Mouse (Mus musculus): ENCODE measurements around the gene Rad54l. TPM values are rescaled to one million over a fixed set of nuclear protein-coding genes. Genes with fewer than 3 reads are reported as not detected.

Rad54l gene
- total and polyA plus RNA-seq, 2 experiments from 2014 or later: 3.8 to 7.7 TPM

DNA sequence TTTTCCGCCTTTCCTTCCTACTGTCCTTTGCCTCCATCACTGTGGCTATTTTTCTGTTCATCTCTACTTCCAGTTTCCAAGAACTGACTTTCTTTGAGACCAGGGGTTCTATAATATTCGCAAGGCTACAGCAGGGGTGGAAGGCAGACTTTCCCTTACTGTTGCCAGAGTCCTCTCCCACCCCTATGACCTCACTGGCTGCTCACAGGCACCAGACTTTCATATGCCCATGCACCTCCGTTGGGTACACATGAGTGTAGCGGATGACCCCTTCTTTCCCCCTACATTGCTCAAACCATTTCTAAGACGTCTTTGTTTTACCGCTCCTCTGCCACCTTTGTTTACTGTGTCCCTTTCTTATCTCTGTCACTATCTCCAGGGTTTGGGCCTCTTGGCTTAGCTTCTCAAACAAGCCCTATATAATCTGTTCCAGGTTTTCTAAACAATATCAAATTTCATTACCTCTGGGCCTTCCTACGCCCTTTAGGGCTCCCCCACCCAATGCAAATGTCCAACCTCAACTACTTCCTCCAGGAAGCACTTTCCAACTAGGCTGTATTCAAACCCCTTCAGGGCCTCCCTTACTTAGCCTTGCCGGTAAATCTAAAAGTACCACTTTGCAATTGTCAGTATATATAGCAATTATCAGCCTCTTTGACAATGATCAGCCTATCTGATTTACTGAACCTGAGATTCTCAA is 42.4 kb upstream of the Rad54l start:
- peaks cover 14% of the 10 kb centered on the region for H3K4me1 ChIP-seq (ENCODE audit: control insufficient read depth, insufficient read depth)
- no peaks in the 10 kb centered on the region for H3K36me3 ChIP-seq (replicated peaks; ENCODE audit: control insufficient read depth, insufficient read depth, low read length)
- ATAC-seq (ENCODE audit: insufficient read depth, low read depth) (no peak), DNase-seq (ENCODE audit: low spot score) (no peak)
- H3K9me3 ChIP-seq (replicated peaks; ENCODE audit: control insufficient read depth, low read length): no peaks in the 10 kb centered on the region
- no peak overlapping the region for H3K27ac ChIP-seq (ENCODE audit: low read depth)
- no peak overlapping the region for H3K4me3 ChIP-seq (ENCODE audit: low read depth, low read length)
- 72% methylated on average over 8 of the region's 8 CpGs for WGBS
- H3K4me2 ChIP-seq (ENCODE audit: low read depth, low read length): no peak overlapping the region
- TF ChIP-seq EP300 (IDR thresholded peaks at IDR 0.05; ENCODE audit: low read depth): no peak
- no peak for TF ChIP-seq CTCF (IDR thresholded peaks at IDR 0.05; ENCODE audit: low read depth)
- no peaks in the 10 kb centered on the region for H3K27me3 ChIP-seq (ENCODE audit: control insufficient read depth, insufficient read depth, low read length)
- no peak overlapping the region for H3K9ac ChIP-seq (replicated peaks; ENCODE audit: low read depth, low read length)

DNA sequence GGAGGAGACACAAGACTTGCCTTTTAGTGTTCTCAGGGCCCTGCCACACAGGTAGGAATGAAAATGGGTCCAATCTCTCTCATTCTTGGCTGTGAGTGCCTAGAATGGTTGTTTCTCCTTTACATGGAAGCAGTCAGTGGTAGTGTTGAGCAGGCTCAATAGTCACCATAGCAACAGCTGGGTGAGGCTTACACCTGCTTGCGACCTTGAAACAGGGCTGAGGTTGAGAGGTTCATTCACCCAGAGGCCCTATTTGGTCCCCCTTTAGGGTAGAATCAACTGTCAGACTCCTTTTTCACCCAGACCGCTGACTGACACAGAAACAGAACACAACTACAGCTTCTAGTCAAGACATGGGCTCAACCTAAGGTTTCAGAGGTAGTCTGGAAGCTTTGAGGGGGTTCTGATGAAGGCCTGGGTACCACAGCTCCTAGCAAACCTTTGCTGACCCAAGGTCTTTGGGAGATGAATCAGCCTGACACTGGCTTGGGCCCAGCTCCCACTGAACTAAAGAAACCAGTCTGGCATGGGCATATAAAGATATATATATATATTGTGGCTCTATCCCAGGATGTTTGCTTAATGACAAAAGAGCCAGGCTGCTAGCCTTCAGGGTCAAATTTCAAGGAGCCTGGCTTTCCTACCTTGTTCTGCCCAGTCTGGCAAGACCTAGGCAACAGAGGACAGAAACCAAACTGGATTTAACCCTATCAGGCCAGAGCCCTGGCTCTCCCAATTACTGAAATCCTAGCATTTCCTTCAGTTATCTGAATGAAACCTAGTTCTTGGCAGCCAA is 41.5 kb upstream of the Rad54l start:
- H3K9ac ChIP-seq (replicated peaks; ENCODE audit: low read depth, low read length): no peak overlapping the region
- WGBS: 83% methylated on average over 2 of the region's 2 CpGs
- TF ChIP-seq EP300 (IDR thresholded peaks at IDR 0.05; ENCODE audit: low read depth): no peak
- DNase-seq (ENCODE audit: low spot score) (no peak), ATAC-seq (ENCODE audit: insufficient read depth, low read depth) (no peak)
- H3K4me2 ChIP-seq (ENCODE audit: low read depth, low read length): no peak overlapping the region
- H3K27ac ChIP-seq (ENCODE audit: low read depth): no peak overlapping the region
- no peaks in the 10 kb centered on the region for H3K9me3 ChIP-seq (replicated peaks; ENCODE audit: control insufficient read depth, low read length)
- H3K36me3 ChIP-seq (replicated peaks; ENCODE audit: control insufficient read depth, insufficient read depth, low read length): no peaks in the 10 kb centered on the region
- H3K4me1 ChIP-seq (ENCODE audit: control insufficient read depth, insufficient read depth): peaks cover 19% of the 10 kb centered on the region
- H3K4me3 ChIP-seq (ENCODE audit: low read depth, low read length): no peak overlapping the region
- H3K27me3 ChIP-seq (ENCODE audit: control insufficient read depth, insufficient read depth, low read length): no peaks in the 10 kb centered on the region

- Histone ChIP-seq H3K9me3 (replicated peaks; ENCODE audit: control insufficient read depth, low read length) (no peaks in the 10 kb centered on the region), H3K4me3 (ENCODE audit: low read depth, low read length) (no peak overlapping the region), H3K4me1 (ENCODE audit: control insufficient read depth, insufficient read depth) (peaks cover 19% of the 10 kb centered on the region), H3K27ac (ENCODE audit: low read depth) (peak overlapping the region; percentile 41; the same call in 1 of the 2 replicates), H3K9ac (replicated peaks; ENCODE audit: low read depth, low read length) (no peak overlapping the region), H3K36me3 (replicated peaks; ENCODE audit: control insufficient read depth, insufficient read depth, low read length) (peaks cover 24% of the 10 kb centered on the region), H3K4me2 (ENCODE audit: low read depth, low read length) (no peak overlapping the region), H3K27me3 (ENCODE audit: control insufficient read depth, insufficient read depth, low read length) (no peaks in the 10 kb centered on the region)
- WGBS: 41% methylated on average over 4 of the region's 4 CpGs
- ATAC-seq (ENCODE audit: insufficient read depth, low read depth): peak; percentile 30; the same call in 1 of the 2 replicates
- peak; percentile 32 for DNase-seq (ENCODE audit: low spot score)
- no peak for TF ChIP-seq EP300 (IDR thresholded peaks at IDR 0.05; ENCODE audit: low read depth)
- TF ChIP-seq CTCF (IDR thresholded peaks at IDR 0.05; ENCODE audit: low read depth): no peak
Observed at GRCm38 (mm10) chr4:116162142-116162541, 38.7 kb upstream of the Rad54l start.

DNA sequence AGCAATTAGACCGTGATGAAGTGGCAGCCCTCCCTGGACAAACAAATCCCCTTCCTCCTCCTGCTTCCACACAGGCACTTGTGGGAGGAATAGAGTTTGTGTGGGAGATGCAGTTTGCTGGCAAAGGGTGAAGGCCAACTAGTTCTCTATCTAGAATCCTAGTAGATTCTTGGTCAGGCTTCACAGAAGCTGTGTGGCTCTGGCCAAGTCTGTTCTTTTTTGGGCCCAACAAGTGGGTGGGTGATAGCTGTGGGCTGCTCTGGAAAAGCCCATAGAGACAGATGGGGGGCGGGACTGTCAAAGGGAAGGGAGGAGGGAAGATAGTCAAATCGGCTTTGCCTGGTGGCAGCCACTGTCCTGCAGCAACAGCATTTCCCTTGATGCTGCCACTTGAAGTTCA is 37.3 kb upstream of the Rad54l start:
- WGBS: 35% methylated on average over 3 of the region's 3 CpGs
- DNase-seq (ENCODE audit: low spot score): peak; percentile 32
- Histone ChIP-seq H3K27ac (ENCODE audit: low read depth) (peak overlapping the region; percentile 40), H3K4me1 (ENCODE audit: control insufficient read depth, insufficient read depth) (peaks cover 19% of the 10 kb centered on the region), H3K9ac (replicated peaks; ENCODE audit: low read depth, low read length) (no peak overlapping the region), H3K9me3 (replicated peaks; ENCODE audit: control insufficient read depth, low read length) (no peaks in the 10 kb centered on the region), H3K4me3 (ENCODE audit: low read depth, low read length) (no peak overlapping the region), H3K36me3 (replicated peaks; ENCODE audit: control insufficient read depth, insufficient read depth, low read length) (peaks cover 38% of the 10 kb centered on the region), H3K4me2 (ENCODE audit: low read depth, low read length) (no peak overlapping the region), H3K27me3 (ENCODE audit: control insufficient read depth, insufficient read depth, low read length) (no peaks in the 10 kb centered on the region)
- TF ChIP-seq CTCF (IDR thresholded peaks at IDR 0.05; ENCODE audit: low read depth) (no peak), EP300 (IDR thresholded peaks at IDR 0.05; ENCODE audit: low read depth) (no peak)
- peak; percentile 69 for ATAC-seq (ENCODE audit: insufficient read depth, low read depth)

- Histone ChIP-seq H3K4me3 (ENCODE audit: low read depth, low read length) (no peak overlapping the region), H3K9me3 (replicated peaks; ENCODE audit: control insufficient read depth, low read length) (no peaks in the 10 kb centered on the region), H3K4me2 (ENCODE audit: low read depth, low read length) (no peak overlapping the region), H3K27me3 (ENCODE audit: control insufficient read depth, insufficient read depth, low read length) (no peaks in the 10 kb centered on the region), H3K27ac (ENCODE audit: low read depth) (peak overlapping the region; percentile 40; the same call in 1 of the 2 replicates), H3K36me3 (replicated peaks; ENCODE audit: control insufficient read depth, insufficient read depth, low read length) (peaks cover 46% of the 10 kb centered on the region), H3K4me1 (ENCODE audit: control insufficient read depth, insufficient read depth) (peaks cover 19% of the 10 kb centered on the region), H3K9ac (replicated peaks; ENCODE audit: low read depth, low read length) (no peak overlapping the region)
- 58% methylated on average over 3 of the region's 3 CpGs for WGBS
- DNase-seq (ENCODE audit: low spot score) (no peak), ATAC-seq (ENCODE audit: insufficient read depth, low read depth) (peak; percentile 19; the same call in 1 of the 2 replicates)
- TF ChIP-seq EP300 (IDR thresholded peaks at IDR 0.05; ENCODE audit: low read depth): no peak
- peak; percentile 44 for TF ChIP-seq CTCF (IDR thresholded peaks at IDR 0.05; ENCODE audit: low read depth)
Observed at GRCm38 (mm10) chr4:116159912-116160311, 36.4 kb upstream of the Rad54l start.
